Mouse (Mus musculus) C2C12 (cell line): ENCODE measurements around the gene Unc5b. TPM values are rescaled to one million over a fixed set of nuclear protein-coding genes. Genes with fewer than 3 reads are reported as not detected.

Experiments used
- H3K27me3 ChIP-seq: one replicate; pipeline ENCODE4 v1.6.1; 2011; ENCODE audit not compliant: control insufficient read depth, insufficient read depth, insufficient read length
- H3K36me3 ChIP-seq: one replicate; pipeline ENCODE4 v1.6.1; 2011; ENCODE audit not compliant: control insufficient read depth, insufficient read depth
- H3K4me3 ChIP-seq: one replicate; pipeline ENCODE4 v1.5.1; 2011; ENCODE audit warnings: mild to moderate bottlenecking, control low read depth; ENCODE audit not compliant: poor library complexity, insufficient read depth, severe bottlenecking
- H3K79me2 ChIP-seq: one replicate; pipeline ENCODE4 v1.6.1; 2011; ENCODE audit not compliant: control insufficient read depth, insufficient read depth
- H3K79me3 ChIP-seq: one replicate; pipeline ENCODE4 v1.6.1; 2011; ENCODE audit warnings: low read depth, control low read depth
- H3ac ChIP-seq: one replicate; pipeline ENCODE3; 2011; ENCODE audit warnings: low read depth; ENCODE audit not compliant: control insufficient read depth, insufficient read length
- CEBPB ChIP-seq: IDR thresholded peaks from one replicate; pipeline ENCODE4 v1.6.1; 2011; ENCODE audit warnings: low read depth, mild to moderate bottlenecking, control low read depth, moderate library complexity
- CTCF ChIP-seq: IDR thresholded peaks from one replicate; pipeline ENCODE4 v1.5.1; 2011; ENCODE audit not compliant: control insufficient read depth, insufficient read depth, insufficient read length
- FOSL1 ChIP-seq: IDR thresholded peaks from one replicate; pipeline ENCODE4 v1.8.0; 2011; ENCODE audit warnings: mild to moderate bottlenecking, low read length; ENCODE audit not compliant: poor library complexity, insufficient read depth, severe bottlenecking
- MAX ChIP-seq: IDR thresholded peaks from one replicate; pipeline ENCODE4 v1.6.1; 2011; ENCODE audit warnings: mild to moderate bottlenecking, control low read depth
- MYOD1 ChIP-seq: IDR thresholded peaks from one replicate; pipeline ENCODE4 v1.6.1; 2011; ENCODE audit warnings: low read depth; ENCODE audit not compliant: control insufficient read depth, insufficient read length
- MYOG ChIP-seq: IDR thresholded peaks from one replicate; pipeline ENCODE4 v1.6.1; 2011; ENCODE audit not compliant: control insufficient read depth, insufficient read length; ENCODE audit errors: extremely low read depth
- USF1 ChIP-seq: IDR thresholded peaks from one replicate; pipeline ENCODE4 v1.6.1; 2011; ENCODE audit warnings: low read depth, mild to moderate bottlenecking, control low read depth, moderate library complexity
- polyA plus RNA-seq: library from polyadenylated mRNA; unstranded; fragments of >200 nt; fragmentation: generic; extraction: Trizol; gene quantifications from one replicate; pipeline ENCODE4 v1.2.1, GENCODE M21; 2012; ENCODE audit warnings: missing spikeins

The Unc5b gene
- polyA plus RNA-seq, 1 experiment = 142 TPM

- Histone ChIP-seq H3K4me3 (no peak overlapping the region), H3K36me3 (peaks cover 57% of the 10 kb centered on the region), H3K79me3 (peaks cover 98% of the 10 kb centered on the region), H3K27me3 (no peaks in the 10 kb centered on the region), H3ac (peak overlapping the region; percentile 55), H3K79me2 (peaks cover 100% of the 10 kb centered on the region)
- TF ChIP-seq CEBPB = no peak
- no peak for TF ChIP-seq MAX
These were observed 7.6 kb downstream of the Unc5b start for GRCm38 (mm10) chr10:60823744-60824143.

GRCm38 (mm10) chr10:60822641-60823425, 8.5 kb downstream of the Unc5b start:
- Histone ChIP-seq H3K79me2 (peaks cover 100% of the 10 kb centered on the region), H3K79me3 (peaks cover 98% of the 10 kb centered on the region), H3ac (peak overlapping the region; percentile 55), H3K36me3 (peaks cover 54% of the 10 kb centered on the region), H3K4me3 (no peak overlapping the region), H3K27me3 (no peaks in the 10 kb centered on the region)
- no peak for TF ChIP-seq CTCF
- TF ChIP-seq MAX = no peak
- TF ChIP-seq MYOG = no peak
- no peak for TF ChIP-seq FOSL1
- TF ChIP-seq USF1 = no peak
- TF ChIP-seq MYOD1 = no peak
- no peak for TF ChIP-seq CEBPB

- Histone ChIP-seq H3K79me2 (peaks cover 97% of the 10 kb centered on the region), H3K27me3 (no peaks in the 10 kb centered on the region), H3K36me3 (peaks cover 50% of the 10 kb centered on the region), H3ac (peak overlapping the region; percentile 16), H3K79me3 (peaks cover 91% of the 10 kb centered on the region), H3K4me3 (no peak overlapping the region)
- TF ChIP-seq MYOD1 (peak; percentile 12), CTCF (no peak)
These were observed 9.5 kb downstream of the Unc5b start for GRCm38 (mm10) chr10:60821736-60822358.

- Histone ChIP-seq H3K79me3 (peaks cover 89% of the 10 kb centered on the region), H3K36me3 (peaks cover 50% of the 10 kb centered on the region), H3ac (no peak overlapping the region), H3K27me3 (no peaks in the 10 kb centered on the region), H3K79me2 (peaks cover 96% of the 10 kb centered on the region), H3K4me3 (no peak overlapping the region)
- TF ChIP-seq MYOD1 = no peak
- no peak for TF ChIP-seq MYOG
- TF ChIP-seq MAX = no peak
- no peak for TF ChIP-seq USF1
These were observed 10.1 kb downstream of the Unc5b start for GRCm38 (mm10) chr10:60821311-60821710.

GRCm38 (mm10) chr10:60820552-60820951, 10.8 kb downstream of the Unc5b start:
- Histone ChIP-seq H3K79me3 (peaks cover 87% of the 10 kb centered on the region), H3ac (peak overlapping the region; percentile 27), H3K27me3 (no peaks in the 10 kb centered on the region), H3K36me3 (peaks cover 47% of the 10 kb centered on the region), H3K4me3 (no peak overlapping the region), H3K79me2 (peaks cover 96% of the 10 kb centered on the region)
- TF ChIP-seq MAX (no peak), MYOG (no peak), USF1 (no peak), FOSL1 (no peak), CEBPB (no peak), MYOD1 (no peak), CTCF (no peak)

GRCm38 (mm10) chr10:60819654-60820192, 11.7 kb downstream of the Unc5b start:
- H3ac ChIP-seq = peak overlapping the region; percentile 25
- no peak for TF ChIP-seq FOSL1
- TF ChIP-seq MAX = no peak
- no peak for TF ChIP-seq CTCF
- no peak for TF ChIP-seq MYOG
- TF ChIP-seq USF1 = no peak
- TF ChIP-seq CEBPB = no peak
- TF ChIP-seq MYOD1 = no peak

More at GRCm38 (mm10) chr10:60819654-60820192, 11.7 kb downstream of the Unc5b start:
- Histone ChIP-seq H3K79me2 (peaks cover 95% of the 10 kb centered on the region), H3K79me3 (peaks cover 82% of the 10 kb centered on the region), H3K4me3 (no peak overlapping the region), H3K27me3 (no peaks in the 10 kb centered on the region), H3K36me3 (peaks cover 39% of the 10 kb centered on the region)
